Mouse (Mus musculus) cerebellum, postnatal 10 days (tissue): ENCODE data around the gene Gm16181.

Experiments used
- DNase-seq, 2 experiments: peaks; one replicate each; pipeline ENCODE4 v3.0.0; 2021; ENCODE audit warnings: mixed read lengths in 2 of 2

Gm16181 gene

DNA sequence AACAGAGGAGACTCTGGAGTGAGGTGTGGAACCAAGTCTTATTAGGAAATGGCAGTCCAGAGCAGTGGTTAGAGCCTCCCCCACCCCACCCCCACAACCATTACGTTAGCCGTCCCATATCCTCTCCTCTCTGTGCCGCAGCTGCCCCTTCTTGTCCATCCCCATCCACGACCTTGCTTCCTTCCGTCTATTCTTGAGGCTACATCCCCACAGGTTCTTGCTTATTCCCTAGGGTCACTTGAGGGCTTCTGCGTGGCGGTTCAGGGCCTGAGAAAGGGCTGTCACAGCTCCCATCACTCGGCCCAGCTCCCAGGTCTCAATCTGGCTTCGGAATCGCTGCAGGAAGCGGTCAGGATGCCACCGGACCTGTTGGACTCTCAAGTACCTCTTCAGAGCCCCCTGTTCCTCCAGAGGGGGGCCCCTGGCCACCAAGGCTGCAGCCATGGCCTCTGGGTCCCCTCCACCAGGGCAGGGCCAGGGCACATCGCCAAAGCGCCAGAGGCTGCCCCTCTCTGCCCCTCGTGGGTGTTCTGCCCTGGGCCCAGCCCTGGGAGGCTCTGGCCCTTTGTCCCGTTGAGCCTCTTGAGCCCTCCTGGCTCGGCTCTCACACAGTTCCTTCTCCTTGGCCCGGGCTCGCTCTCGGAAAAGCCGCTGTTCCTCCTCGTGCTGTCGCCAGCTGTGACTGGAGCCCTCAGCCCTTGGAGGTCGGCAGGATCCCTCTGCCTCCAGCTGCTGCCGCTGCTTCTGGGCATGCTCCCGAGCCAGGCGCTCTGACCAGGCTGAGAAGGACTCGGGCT, at the start of gene Gm16181:
Gm16181 (plus strand) TSS at position 679 of the 797 bp plus-strand sequence.
- DNase-seq = no peak

DNA sequence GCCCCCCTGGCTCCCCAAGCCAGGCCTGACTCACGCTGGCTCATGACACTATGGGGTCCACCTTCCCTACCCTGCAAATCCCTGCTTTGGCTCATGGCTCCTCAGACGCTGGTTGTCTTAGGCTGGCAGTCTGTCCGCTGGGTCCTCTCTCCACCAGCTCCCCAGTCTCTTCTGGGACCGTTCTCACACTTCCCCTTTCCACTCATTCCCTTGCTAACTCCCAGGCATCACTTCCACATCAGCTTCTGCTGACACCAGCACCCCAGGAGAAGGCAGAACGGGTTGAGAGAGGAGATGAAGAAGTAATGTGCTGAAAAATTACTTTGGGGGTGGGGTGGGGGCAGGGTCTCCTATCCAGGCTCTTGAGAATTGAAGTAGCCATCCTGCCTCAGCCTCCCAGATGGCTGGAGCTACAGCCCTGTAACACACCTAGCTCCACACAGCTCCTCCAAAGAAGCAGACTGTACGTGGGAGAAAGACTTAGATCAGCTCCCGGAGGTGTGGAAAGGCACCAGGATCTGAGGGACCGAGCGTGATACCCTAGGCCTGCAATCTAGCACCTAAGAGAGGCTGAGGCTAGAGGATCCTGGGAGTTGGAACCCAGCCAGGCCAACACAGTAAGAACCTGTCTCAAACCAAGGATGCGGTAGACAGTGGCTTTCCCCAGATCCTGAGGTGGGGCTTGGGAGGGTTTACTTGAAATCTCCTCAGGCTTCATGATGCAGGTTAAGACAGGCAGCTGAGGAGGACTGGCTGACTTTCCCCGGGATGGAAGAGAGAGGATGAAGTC, 48.0 kb upstream of the Gm16181 start:
- DNase-seq = peak in 1 of 2 experiments; percentile 43

GRCm38 (mm10) chr17:35173329-35173728, 47.3 kb upstream of the Gm16181 start:
- no peak for DNase-seq

DNA sequence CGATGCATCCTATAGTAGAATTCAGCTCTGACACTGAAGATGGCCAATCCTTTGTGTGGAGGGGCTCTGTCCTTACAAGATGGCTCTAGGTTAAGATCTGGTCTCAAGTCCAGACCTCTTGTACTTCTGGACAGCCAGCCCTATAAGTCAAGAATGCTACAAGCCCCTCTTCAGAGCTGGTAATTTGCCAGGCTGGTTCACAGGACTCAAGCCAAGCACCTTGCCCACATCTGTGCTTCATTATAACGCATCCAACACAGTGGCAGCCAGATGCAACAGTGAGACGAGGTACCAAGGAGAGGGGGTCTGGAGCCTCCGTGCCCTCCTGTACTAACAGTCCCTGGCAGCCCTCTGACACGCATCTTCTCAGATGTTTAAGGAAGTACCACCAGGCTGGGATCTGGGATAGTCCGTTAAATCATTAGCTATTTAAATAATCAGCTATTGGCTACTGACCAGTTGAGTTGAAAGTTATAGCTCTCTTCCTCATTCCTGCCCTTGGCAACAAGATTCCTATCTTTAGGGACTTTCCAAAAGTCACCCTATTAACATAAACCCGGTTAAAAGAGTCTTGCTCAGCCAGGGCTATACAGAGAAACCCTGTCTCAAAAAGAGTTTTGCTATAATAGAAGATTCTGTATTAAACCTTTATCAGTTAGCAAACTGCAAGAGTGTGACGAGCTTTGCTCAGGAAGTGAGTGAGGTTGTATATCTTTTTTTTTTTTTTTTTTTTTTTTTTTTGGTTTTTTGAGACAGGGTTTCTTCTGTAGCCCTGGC, 46.2 kb upstream of the Gm16181 start:
- DNase-seq = no peak

DNA sequence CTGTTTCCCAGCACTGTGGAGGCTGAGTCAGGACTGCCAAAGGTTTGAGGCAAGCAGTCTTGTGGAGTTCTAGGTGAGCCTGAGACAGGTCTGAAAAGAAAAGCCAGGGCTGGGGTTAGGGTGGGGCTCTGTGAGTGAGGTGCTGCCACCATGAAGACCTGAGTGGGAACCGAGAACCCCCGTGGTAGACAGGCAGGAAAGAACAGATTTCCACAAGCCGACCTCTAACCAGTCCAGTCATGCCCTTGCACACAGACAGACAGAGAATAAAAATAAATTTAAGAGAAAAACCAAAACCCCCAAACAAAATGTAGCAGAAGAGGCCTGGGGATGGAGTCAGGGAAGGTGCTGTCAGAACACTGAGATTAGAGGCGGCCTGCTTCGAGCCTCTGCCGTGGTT, 45.3 kb upstream of the Gm16181 start:
- DNase-seq = no peak

DNA sequence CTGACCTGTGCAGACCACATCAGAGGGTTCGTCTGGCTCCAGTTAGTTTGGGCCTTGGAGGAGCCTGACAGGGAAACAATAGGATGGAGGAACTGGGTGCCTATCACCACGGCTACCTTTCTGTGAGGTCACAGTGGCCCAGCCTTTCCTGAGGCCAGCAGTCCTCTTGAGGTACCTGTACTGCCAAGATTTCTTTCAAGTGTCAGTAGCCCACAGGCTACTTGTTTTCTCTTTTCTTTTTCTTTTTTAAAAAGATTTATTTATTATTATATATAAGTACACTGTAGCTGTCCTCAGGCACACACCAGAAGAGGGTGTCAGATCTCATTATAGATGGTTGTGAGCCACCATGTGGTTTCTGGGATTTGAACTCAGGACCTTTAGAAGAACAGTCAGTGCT, 44.7 kb upstream of the Gm16181 start, which contains the start of gene Aif1:
Aif1 (minus strand) TSS at position 101 of the 400 bp plus-strand sequence.
- no peak for DNase-seq

GRCm38 (mm10) chr17:35178528-35178927, 42.1 kb upstream of the Gm16181 start:
- peak; percentile 75 to 76 for DNase-seq

GRCm38 (mm10) chr17:35180093-35180492, 40.5 kb upstream of the Gm16181 start:
- no peak for DNase-seq

DNA sequence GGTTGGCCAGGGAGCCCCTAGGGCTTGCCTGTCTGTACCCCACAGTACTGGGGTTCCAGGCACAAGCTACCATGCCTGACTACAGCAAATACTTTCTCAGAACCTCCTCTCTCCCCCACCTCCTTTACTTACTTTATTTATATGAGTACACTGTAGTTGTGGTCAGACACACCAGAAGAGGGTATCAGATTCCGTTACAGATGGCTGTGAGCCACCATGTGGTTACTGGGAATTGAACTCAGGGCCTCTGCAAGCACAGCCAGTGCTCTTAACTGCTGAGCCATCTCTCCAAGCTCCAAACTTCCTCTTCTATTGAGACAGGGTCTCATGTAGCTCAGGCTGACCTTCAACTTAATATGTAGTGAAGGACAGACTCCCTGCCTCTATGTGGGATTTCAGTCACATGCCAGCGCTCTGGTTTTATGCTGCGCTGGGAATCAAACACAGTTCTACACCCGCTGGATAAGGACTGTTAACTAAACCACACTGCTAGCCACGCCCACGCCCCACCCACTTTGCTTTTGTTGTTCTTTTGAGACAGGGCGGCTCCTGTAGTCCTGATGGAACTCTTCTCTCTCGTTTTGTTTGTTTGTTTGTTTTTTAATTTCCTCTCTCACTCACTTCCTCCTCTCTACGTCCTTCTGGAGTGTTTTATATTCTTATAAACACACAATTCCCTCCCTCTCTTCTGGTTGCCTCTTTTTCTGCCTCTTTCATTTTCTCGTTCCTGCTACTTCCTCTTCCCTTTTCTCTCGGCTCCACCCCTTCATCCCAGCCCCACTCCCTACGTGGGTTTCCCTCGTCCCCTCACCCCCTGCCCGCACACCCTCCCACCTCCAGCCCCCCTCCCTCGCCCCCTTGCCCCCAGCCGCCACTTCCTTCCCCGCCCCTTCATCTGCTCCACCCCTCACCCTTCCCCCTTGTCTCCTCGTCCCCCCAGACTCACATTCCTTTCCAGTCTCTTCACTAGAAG, 34.7 kb upstream of the Gm16181 start:
- peak; percentile 49 to 62 for DNase-seq

DNA sequence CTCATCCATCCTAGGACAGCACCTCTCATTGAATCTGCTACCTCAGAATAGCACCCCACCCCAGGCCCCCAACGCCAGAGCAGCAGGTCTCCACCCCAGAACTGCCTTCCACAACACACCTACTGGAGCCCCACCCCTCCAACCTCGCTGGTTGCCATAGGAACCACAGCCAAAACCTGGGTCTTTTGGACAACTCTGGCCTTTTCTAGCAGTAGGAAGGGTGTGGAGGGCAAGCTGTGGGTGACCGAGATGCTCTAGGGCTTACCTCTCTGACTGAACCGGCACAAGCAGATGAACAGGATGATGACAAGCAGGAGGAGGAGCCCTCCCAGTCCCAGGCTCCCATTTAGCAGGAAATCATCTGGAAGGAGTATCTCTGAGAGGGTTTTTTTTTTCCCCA, 34.0 kb upstream of the Gm16181 start:
- DNase-seq = peak in 1 of 2 experiments; percentile 46

- DNase-seq = no peak
Observed at GRCm38 (mm10) chr17:35187345-35187744, 33.3 kb upstream of the Gm16181 start.

DNA sequence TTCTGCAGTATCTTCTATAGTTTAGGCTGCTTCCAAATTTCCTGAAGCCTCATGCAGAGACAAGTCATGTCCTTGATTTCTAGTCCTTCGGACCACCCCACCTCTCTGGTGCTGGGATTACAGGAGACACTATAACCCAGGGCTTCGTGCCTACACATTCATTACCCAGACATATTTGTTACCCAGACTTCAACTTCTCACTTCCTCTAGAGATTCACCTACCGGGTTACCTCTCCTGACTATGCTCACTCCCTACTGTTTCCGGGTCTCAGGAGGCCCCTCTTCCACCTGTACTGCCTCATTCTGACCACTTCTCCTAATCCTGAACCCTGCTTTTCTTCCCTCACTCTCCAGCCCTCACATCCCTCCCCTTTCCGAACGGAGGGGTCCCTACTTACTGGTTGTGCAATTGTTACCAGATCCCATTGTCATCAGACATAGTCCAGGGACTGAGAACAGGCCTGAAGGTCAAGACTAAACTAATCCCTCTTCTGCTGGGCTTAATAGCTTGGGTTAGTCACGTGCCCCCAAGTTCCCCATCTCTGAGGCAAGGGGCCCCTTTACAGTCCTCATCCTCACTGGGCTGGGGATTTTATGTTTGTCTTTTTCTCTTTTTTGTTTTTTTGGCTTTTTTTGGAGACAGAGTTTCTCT, 32.5 kb upstream of the Gm16181 start, which contains the start of gene Lst1:
Lst1 (minus strand) TSS at position 481 of the 652 bp plus-strand sequence.
- DNase-seq = no peak

DNA sequence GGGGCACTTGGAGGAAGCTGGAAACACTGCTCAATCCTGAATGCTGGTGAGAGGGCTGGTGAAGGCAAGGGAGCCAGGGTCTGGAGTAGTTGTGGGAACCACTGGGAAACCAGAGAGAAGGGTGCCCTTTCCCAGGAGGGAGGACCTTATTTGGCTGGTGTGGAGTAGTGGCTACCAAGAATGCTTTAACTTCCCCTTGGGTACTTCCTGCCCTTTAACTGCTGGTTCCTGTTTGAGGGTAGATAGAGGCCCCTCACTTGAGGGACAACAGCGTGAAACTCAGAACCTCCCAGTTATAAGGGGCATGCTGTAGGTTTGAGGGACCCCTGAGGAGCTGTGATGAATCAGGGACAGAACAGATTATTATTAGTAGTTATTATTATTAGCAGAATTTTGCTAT, 31.4 kb upstream of the Gm16181 start:
- no peak for DNase-seq

DNA sequence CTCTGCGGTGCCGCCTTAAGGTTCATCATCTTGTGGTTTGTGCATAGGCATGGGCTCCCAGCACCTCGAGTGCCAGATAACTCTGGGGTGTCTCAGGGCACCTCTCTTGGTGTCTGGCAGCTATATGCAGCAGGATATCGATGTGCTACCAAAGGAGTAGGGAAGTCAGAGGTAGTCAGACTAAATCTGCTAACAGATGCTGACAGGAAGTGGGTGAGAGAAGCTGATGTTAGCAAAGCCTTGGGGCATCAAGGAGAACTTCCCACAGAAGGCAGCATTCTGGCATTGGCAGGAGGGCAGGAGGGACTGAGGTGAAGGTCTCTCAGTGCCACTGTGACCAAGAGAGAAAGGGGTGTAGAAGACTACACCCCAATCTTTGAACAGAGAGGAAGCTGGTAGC, 30.5 kb upstream of the Gm16181 start:
- no peak for DNase-seq

DNA sequence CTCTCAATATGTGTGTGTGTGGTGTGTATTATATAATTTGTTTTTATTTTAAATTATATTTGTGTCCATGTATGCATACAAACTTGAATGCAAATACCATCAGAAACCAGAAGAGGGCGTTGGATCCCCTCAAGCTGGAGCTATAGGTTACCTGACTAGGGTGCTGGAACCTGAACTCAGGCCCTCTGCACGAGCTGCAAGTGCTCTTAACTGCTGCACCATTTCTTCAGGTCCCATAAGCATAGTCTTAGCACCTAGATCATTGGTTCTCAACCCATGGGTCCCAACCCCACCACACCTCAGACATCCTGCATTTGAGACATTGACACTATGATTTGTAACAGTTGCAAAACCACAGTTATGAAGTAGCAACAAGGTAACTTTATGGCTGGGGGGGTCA, 28.9 kb upstream of the Gm16181 start:
- DNase-seq = no peak

GRCm38 (mm10) chr17:35192924-35193323, 27.7 kb upstream of the Gm16181 start:
- DNase-seq = no peak

GRCm38 (mm10) chr17:35193881-35194843, 26.5 kb upstream of the Gm16181 start, which contains the start of gene Ltb:
Gene Ltb, plus strand, starts transcription at chr17:35194439.
- no peak for DNase-seq

DNA sequence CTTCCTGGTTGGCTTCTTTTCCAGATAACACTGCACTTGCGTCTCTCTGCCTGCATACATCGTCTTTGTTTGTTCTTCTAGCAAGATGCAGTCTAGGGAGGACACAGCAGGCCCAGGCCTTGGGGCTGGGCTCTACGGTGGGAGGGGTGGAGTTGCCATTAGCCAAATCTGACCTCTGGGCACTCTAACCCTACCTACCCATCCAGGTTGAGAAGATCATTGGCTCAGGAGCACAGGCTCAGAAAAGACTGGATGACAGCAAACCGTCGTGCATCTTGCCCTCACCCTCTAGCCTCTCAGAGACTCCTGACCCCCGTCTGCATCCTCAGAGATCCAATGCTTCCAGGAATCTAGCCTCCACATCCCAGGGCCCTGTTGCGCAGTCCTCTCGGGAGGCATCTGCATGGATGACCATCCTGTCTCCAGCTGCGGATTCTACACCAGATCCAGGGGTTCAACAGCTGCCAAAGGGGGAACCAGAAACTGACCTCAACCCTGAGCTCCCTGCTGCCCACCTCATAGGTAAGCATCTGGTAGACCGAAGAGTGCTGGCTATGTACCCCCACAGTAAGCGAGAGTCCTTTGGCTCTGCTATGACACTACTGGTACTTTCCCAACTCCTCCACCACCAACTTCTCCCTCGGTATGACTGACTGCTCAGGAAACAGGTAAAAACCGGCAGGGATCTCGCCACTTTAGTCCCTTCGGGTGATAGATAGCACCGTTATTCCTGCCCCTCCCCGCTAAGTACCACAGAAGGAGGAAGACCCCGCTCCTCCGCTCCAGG, 25.6 kb upstream of the Gm16181 start:
- no peak for DNase-seq
